Mouse (Mus musculus) T-helper 2 cell (primary cell): Measurements from ENCODE around the gene Mta2.

ENCODE experiments used
- in situ Hi-C: fragments of 300-600 bp; cut with MboI, MseI; formaldehyde crosslinking; loops from one replicate; pipeline ENCODE4 v1.15.1; 2025; ENCODE audit warnings: high pct_unique_total_duplicates

Gene Mta2

DNA sequence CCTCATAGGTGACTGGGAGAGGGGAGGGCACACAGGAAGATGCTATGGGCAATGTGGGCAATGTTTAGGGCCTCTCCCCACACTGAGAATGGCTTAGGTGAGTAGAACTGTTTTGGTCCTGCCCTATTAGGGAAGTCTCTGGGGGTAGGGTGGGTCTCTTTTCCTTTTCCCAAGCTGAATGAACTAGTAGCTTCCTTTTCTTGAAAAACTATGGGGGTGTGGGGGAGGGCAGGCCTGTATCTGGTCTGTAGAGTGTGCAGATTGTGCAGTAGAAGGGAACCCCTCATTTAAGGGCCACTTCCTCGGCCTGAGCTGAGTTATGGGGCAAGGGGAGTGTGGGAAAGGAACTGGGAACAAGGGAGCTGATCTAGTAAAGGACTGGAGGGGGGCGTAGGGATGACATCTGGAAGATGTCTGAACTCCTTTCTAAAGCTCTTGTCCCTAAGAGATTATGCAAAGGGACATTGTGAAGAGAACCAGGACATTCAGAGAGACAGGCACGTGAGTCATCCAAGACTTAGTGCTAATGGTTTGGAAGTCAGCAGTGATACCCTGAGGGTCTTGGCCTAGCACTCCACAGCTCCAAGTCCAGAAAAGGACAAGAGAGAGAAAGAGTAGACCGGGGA lies 49.7 kb downstream of the Mta2 start:
- in situ Hi-C loops = loop anchor here (5.0 kb wide), 1 partner anchor 61 kb away; no protein-coding TSS in a partner anchor

DNA sequence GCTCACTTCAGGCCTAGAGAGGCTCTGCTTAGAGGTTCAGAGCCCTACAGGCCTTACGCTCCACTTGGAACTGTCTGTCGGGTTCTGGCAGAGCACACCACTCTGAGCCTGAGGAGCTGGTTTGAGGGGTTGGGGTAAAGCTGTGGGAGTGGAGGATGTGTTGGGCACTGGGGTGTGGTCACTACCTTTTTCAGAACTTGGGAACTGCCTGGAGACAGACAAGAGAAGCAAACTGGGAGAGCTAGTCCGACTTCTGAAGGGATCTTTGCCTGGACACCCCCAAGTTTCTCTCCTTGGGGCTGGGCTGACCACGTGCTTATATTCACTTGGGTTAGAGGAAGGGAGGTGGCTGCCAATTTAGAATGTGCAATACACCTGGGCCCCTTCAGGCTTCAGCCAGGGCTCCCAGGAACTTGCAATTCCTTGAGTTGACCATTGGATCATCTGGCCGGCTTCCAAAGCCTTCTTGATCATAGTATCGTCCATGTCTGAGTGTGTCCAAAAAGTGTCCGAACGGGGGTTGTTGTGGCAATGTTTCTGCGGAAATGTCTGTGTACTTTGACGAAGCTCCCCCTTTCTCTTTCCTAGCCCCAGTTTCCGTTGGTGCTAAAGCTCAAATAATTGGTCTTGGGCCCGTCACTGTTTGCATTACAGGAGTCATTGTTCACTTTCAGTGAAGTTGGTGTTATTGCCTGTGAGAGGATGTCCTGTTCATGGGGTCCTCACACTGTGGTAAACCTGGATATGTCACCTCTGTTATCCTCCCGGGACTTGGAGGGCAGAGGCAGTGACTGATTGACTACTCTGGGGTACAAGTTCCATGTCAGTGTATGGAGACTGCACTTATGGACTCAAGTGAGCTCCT lies 50.4 kb downstream of the Mta2 start:
- in situ Hi-C loops = loop anchor here (5.0 kb wide), 1 partner anchor 60 kb away; no protein-coding TSS in a partner anchor

DNA sequence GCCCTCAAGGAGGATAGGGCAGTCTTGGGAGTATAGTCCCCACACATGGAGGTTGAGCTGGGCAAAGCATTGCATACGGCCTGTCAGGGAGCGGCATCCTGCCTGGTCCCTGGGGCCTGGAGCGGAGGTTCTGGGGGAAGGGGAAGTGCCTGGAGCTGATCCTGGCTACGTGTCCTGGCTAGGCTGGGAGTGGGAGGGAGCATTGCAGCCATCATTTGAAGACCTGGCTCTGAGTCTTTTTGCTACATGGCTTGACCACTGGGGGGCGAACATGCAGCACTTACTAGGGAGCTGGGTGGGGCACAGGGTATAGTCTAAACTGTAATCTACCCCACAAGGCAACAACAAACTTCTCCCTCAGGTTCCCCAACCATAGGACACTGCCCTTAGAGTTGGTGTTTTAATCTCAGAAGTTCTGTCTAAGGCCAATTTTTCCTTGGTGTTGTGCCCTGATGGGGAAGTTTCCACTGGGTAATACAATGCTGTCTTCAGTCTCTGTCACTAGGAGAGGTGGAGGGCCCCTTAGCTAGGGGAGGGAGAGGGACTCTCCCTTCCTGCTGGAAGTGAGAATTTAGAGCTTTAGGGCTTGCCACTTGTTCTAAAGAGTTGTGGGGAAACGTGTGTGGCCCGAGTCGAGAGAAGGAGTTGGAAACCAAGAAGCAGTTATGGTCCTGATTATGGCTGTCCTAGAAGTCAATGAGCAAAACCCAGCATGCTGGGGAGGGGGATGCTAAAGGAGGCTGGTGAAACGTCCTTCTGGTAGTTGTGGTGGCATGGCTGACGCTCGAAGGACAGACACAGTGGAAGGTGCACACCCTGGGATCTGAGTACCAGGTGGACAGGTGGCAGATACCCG lies 51.3 kb downstream of the Mta2 start:
- in situ Hi-C loops = loop anchor here (5.0 kb wide), 1 partner anchor 59 kb away; no protein-coding TSS in a partner anchor

DNA sequence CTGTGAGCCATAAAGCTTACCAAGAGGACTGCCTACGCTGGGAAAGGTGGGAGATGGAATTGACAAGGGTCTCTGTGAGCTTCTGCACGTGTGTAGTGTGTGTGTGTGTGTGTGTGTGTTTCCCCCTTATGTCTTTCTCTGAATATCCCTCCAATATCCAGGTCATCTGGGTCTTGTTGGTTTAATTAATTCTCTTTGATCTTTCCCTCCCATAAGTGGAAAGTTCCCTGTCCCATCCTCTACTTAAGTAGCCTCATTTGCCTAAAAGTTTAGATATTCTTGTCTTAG lies 51.9 kb downstream of the Mta2 start:
- in situ Hi-C loops = loop anchor here (5.0 kb wide), 1 partner anchor 59 kb away; no protein-coding TSS in a partner anchor

DNA sequence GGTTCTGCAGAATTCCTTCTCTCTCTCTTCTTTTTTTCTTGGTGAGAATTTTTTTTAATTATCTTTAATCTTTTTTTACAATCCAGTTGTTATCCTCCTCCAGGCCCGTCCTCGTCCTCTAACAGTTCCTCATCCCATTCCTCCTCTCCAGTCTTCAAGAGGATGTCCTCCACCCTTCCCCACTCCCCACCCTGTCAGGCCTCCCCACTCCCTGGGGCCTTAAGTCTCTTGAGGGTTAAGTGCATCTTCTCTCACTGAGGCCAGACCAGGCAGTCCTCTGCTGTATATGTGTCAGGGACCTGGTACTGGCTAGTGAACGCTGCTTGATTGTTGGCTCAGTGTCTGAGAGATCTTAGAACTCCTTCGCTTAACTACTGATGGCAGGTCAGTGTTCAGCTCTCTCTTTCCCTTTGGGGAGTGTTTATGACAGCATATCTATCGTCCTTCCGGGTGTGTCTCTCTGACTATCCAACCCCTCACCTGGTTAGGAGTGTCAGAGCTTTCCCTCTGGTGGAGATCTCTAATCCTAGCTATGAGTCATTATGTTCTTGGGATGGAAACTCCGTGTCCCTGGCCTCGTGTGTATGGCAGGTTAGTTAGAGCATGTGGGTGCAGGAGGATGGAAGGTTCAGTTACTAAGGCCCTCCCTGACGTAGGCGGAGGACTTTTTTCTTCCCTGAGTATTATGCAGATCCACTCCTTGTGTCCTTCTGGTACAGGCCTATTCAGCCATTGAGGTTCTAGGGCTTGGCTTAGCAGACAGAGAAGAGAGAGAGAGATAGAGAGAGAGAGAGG lies 53.3 kb downstream of the Mta2 start:
- in situ Hi-C loops = loop anchor here (5.0 kb wide), 1 partner anchor 57 kb away; no protein-coding TSS in a partner anchor

GRCm38 (mm10) chr19:8996601-8997000 lies 54.9 kb downstream of the Mta2 start:
- in situ Hi-C loops = no loop called here

- in situ Hi-C loops = no loop called here
These were observed 55.9 kb downstream of the Mta2 start for GRCm38 (mm10) chr19:8997546-8997945.

GRCm38 (mm10) chr19:8998546-8998945 lies 56.9 kb downstream of the Mta2 start:
- in situ Hi-C loops = no loop called here

GRCm38 (mm10) chr19:8999223-8999622 lies 57.5 kb downstream of the Mta2 start:
- in situ Hi-C loops = no loop called here
